Mouse (Mus musculus) myocyte (in vitro differentiated cells): ENCODE results near the gene Rnf141. TPM values are rescaled to one million over a fixed set of nuclear protein-coding genes. Genes with fewer than 3 reads are reported as not detected.

Source experiments
- H3K27me3 ChIP-seq: one replicate; pipeline ENCODE4 v1.6.1; 2011; ENCODE audit not compliant: control insufficient read depth, insufficient read depth, insufficient read length
- H3K36me3 ChIP-seq: one replicate; pipeline ENCODE4 v1.6.1; 2011; ENCODE audit not compliant: control insufficient read depth, insufficient read depth
- H3K4me2 ChIP-seq: one replicate; pipeline ENCODE4 v1.6.1; 2011; ENCODE audit warnings: low read depth, control low read depth
- H3K4me3 ChIP-seq: one replicate; pipeline ENCODE4 v1.5.1; 2011; ENCODE audit warnings: mild to moderate bottlenecking, control low read depth, moderate library complexity
- H3K79me2 ChIP-seq: one replicate; pipeline ENCODE4 v1.6.1; 2011; ENCODE audit not compliant: control insufficient read depth, insufficient read depth
- H3ac ChIP-seq: one replicate; pipeline ENCODE4 v1.6.1; 2011; ENCODE audit not compliant: control insufficient read depth, insufficient read length
- CEBPB ChIP-seq: IDR thresholded peaks from 2 replicates; pipeline ENCODE4 v1.6.1; 2011; ENCODE audit warnings: mild to moderate bottlenecking, moderate library complexity; ENCODE audit not compliant: poor library complexity, insufficient read depth, severe bottlenecking
- E2F4 ChIP-seq: IDR thresholded peaks from one replicate; pipeline ENCODE4 v1.6.1; 2011; ENCODE audit warnings: mild to moderate bottlenecking, control low read depth, moderate library complexity; ENCODE audit not compliant: insufficient read depth
- MAX ChIP-seq: IDR thresholded peaks from one replicate; pipeline ENCODE4 v1.6.1; 2011; ENCODE audit warnings: low read depth, mild to moderate bottlenecking, control low read depth
- MYOD1 ChIP-seq, 3 experiments: IDR thresholded peaks; one replicate each; pipeline ENCODE4 v1.6.1; 2011; ENCODE audit warnings: control low read depth in 2 of 3, low read depth in 2 of 3, mild to moderate bottlenecking in 2 of 3, moderate library complexity in 1 of 3; ENCODE audit not compliant: insufficient read length in 2 of 3, control insufficient read depth in 1 of 3
- MYOG ChIP-seq, 3 experiments: IDR thresholded peaks; one replicate each; pipeline ENCODE4 v1.6.1; 2011; ENCODE audit warnings: control low read depth in 2 of 3, low read depth in 2 of 3, mild to moderate bottlenecking in 2 of 3; ENCODE audit not compliant: insufficient read length in 2 of 3, control insufficient read depth in 1 of 3, insufficient read depth in 1 of 3
- POLR2A ChIP-seq: IDR thresholded peaks from one replicate; pipeline ENCODE4 v1.6.1; 2011; ENCODE audit warnings: low read depth, mild to moderate bottlenecking, control low read depth, moderate library complexity; ENCODE audit not compliant: insufficient read length
- POLR2AphosphoS2 ChIP-seq: IDR thresholded peaks from one replicate; pipeline ENCODE4 v1.6.1; 2011; ENCODE audit warnings: low read depth, control low read depth; ENCODE audit not compliant: insufficient read length
- REST ChIP-seq: IDR thresholded peaks from one replicate; pipeline ENCODE4 v1.6.1; 2011; ENCODE audit warnings: mild to moderate bottlenecking, control low read depth, moderate library complexity; ENCODE audit not compliant: insufficient read depth, insufficient read length
- SRF ChIP-seq: IDR thresholded peaks from one replicate; pipeline ENCODE4 v1.6.1; 2011; ENCODE audit warnings: low read depth; ENCODE audit not compliant: control insufficient read depth, insufficient read length
- TCF12 ChIP-seq: IDR thresholded peaks from one replicate; pipeline ENCODE4 v1.6.1; 2011; ENCODE audit warnings: mild to moderate bottlenecking, control low read depth; ENCODE audit not compliant: poor library complexity, insufficient read depth, severe bottlenecking
- TCF3 ChIP-seq: IDR thresholded peaks from one replicate; pipeline ENCODE4 v1.6.1; 2011; ENCODE audit warnings: low read depth, control low read depth; ENCODE audit not compliant: insufficient read length
- USF1 ChIP-seq: IDR thresholded peaks from one replicate; pipeline ENCODE4 v1.6.1; 2011; ENCODE audit warnings: low read depth, mild to moderate bottlenecking, control low read depth, moderate library complexity
- polyA plus RNA-seq: library from polyadenylated mRNA; unstranded; fragments of >200 nt; fragmentation: generic; extraction: Trizol; gene quantifications from one replicate; pipeline ENCODE4 v1.2.1, GENCODE M21; 2012; ENCODE audit warnings: missing spikeins

The Rnf141 gene
- polyA plus RNA-seq, 1 experiment, result 12.3 TPM

DNA sequence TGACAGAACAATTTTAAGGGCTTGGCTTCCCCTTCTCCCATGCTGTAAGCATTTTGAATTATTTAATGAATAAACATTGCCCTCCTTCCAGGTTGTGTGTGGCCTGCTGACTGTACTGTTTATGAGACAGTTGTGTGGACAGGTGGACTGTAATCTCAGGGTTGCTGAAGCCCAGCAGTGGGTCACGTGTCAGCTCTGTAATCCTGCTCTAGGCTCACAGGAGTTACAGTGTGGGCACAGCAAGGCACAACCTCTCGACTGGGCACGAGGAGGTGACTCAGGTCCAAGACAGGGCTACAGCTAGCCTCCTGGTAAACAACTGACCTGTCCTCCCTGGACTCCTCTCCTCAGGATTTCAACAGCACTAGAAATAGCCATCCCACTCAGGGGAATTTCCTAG is 71.9 kb downstream of the Rnf141 start:
- no peaks in the 10 kb centered on the region for H3K36me3 ChIP-seq
- H3K79me2 ChIP-seq, result no peaks in the 10 kb centered on the region
- no peak overlapping the region for H3ac ChIP-seq
- no peak for TF ChIP-seq E2F4
- TF ChIP-seq MYOG (IDR thresholded peaks at IDR 0.05; ENCODE audit: control insufficient read depth in 1 of 3, insufficient read depth in 1 of 3, insufficient read length in 2 of 3, low read depth in 2 of 3), result peak in 1 of 3 experiments; percentile 76
- TF ChIP-seq MYOD1 (IDR thresholded peaks at IDR 0.05; ENCODE audit: control insufficient read depth in 1 of 3, insufficient read length in 2 of 3, low read depth in 2 of 3), result peak in 2 of 3 experiments; percentile 44 to 79
- TF ChIP-seq MAX, result no peak
- no peak for TF ChIP-seq SRF
- TF ChIP-seq CEBPB, result no peak
- no peak for TF ChIP-seq TCF3
- no peak for TF ChIP-seq REST
- TF ChIP-seq USF1, result no peak
- TF ChIP-seq POLR2A, result no peak
- peak; percentile 32 for TF ChIP-seq TCF12
- TF ChIP-seq POLR2AphosphoS2, result no peak
- H3K4me2 ChIP-seq, result peak overlapping the region; percentile 21
- no peaks in the 10 kb centered on the region for H3K27me3 ChIP-seq
- no peak overlapping the region for H3K4me3 ChIP-seq

DNA sequence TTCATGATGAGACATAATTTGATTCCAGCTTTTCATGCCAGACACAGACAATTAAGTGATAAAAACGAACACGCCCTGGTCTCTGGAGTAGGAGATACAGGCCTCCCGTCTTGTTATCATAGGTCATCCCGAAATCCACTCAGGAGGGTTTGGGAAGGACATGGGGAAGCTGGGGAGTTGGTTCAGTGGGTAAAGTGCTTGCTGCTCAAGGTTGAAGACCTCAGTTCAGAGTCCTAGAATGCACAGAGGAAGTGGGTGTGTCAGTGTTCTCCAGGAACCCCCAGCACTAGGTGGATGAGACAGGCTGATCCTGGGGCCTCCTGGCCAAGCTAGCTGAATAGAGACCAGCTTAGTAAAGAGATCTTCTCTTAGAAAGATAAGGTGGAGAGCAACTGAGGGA is 73.3 kb downstream of the Rnf141 start:
- no peak overlapping the region for H3K4me3 ChIP-seq
- H3K27me3 ChIP-seq, result no peaks in the 10 kb centered on the region
- H3K4me2 ChIP-seq, result no peak overlapping the region
- H3ac ChIP-seq, result no peak overlapping the region
- no peak for TF ChIP-seq MYOG (IDR thresholded peaks at IDR 0.05; ENCODE audit: control insufficient read depth in 1 of 3, insufficient read depth in 1 of 3, insufficient read length in 2 of 3, low read depth in 2 of 3)
- TF ChIP-seq E2F4, result no peak
- no peak for TF ChIP-seq REST
- TF ChIP-seq CEBPB, result no peak
- no peak for TF ChIP-seq POLR2AphosphoS2
- no peak for TF ChIP-seq USF1
- no peaks in the 10 kb centered on the region for H3K36me3 ChIP-seq
- no peaks in the 10 kb centered on the region for H3K79me2 ChIP-seq

DNA sequence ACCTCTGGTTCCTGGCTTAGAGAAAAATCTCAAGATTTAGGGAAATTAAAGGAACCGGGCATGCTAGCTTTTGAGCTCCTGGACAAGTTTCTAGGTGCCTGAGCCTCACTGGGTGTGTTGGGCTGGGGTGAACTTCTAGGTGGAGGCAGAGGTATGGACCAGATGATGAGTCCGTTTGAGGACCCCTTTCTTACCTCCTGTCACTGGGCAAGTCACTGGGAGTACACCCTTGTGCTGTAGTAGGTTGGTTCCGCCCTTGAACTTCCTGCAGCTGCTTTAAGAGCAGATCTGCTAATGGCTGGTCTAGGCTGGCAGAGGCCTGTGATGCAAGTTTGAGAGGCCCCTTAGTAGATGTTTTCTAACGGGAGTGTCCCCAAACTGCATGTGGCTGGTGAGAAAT is 75.2 kb downstream of the Rnf141 start:
- Histone ChIP-seq H3K27me3 (no peaks in the 10 kb centered on the region), H3K36me3 (no peaks in the 10 kb centered on the region), H3K79me2 (no peaks in the 10 kb centered on the region), H3K4me3 (no peak overlapping the region), H3ac (no peak overlapping the region), H3K4me2 (peak overlapping the region; percentile 30)
- TF ChIP-seq TCF3 (no peak), POLR2A (no peak), POLR2AphosphoS2 (no peak)

- TF ChIP-seq MAX (no peak), REST (no peak), MYOD1 (IDR thresholded peaks at IDR 0.05; ENCODE audit: control insufficient read depth in 1 of 3, insufficient read length in 2 of 3, low read depth in 2 of 3) (no peak), TCF12 (no peak), USF1 (no peak), CEBPB (no peak), TCF3 (no peak)
- H3ac ChIP-seq, result no peak overlapping the region
- H3K79me2 ChIP-seq, result no peaks in the 10 kb centered on the region
- peak overlapping the region; percentile 30 for H3K4me2 ChIP-seq
- H3K36me3 ChIP-seq, result no peaks in the 10 kb centered on the region
- no peak overlapping the region for H3K4me3 ChIP-seq
- no peaks in the 10 kb centered on the region for H3K27me3 ChIP-seq
Measured at GRCm38 (mm10) chr7:110768451-110769064, 75.7 kb downstream of the Rnf141 start.

GRCm38 (mm10) chr7:110768001-110768400 is 76.3 kb downstream of the Rnf141 start, which contains the start of gene Ampd3:
Gene Ampd3, plus strand, starts transcription at chr7:110768206.
- TF ChIP-seq POLR2AphosphoS2 (no peak), TCF3 (no peak), CEBPB (no peak), MYOG (IDR thresholded peaks at IDR 0.05; ENCODE audit: control insufficient read depth in 1 of 3, insufficient read depth in 1 of 3, insufficient read length in 2 of 3, low read depth in 2 of 3) (no peak), USF1 (no peak), POLR2A (no peak), MYOD1 (IDR thresholded peaks at IDR 0.05; ENCODE audit: control insufficient read depth in 1 of 3, insufficient read length in 2 of 3, low read depth in 2 of 3) (no peak), SRF (no peak), MAX (no peak), E2F4 (no peak), REST (no peak), TCF12 (no peak)
- H3ac ChIP-seq, result no peak within 1 kb of the TSS
- H3K27me3 ChIP-seq, result no peaks in the 10 kb centered on the region
- no peaks in the 10 kb centered on the region for H3K36me3 ChIP-seq
- no peaks in the 10 kb centered on the region for H3K79me2 ChIP-seq
- no peak within 1 kb of the TSS for H3K4me3 ChIP-seq
- peak within 1 kb of the TSS; percentile 30 for H3K4me2 ChIP-seq
